Mouse (Mus musculus): ENCODE data around the gene Plbd2.

GRCm38 (mm10) chr5:120525737-120526136 is 22.3 kb upstream of the Plbd2 start:
- TF ChIP-seq GATA1 (IDR thresholded peaks at IDR 0.05; ENCODE audit: borderline replicate concordance, low read length) (no peak), FLI1 (IDR thresholded peaks at IDR 0.05; ENCODE audit: low read length) (no peak)
